Mouse (Mus musculus) stomach, adult 2 months (tissue): Measurements from ENCODE around the gene Oasl2. TPM values are rescaled to one million over a fixed set of nuclear protein-coding genes. Genes with fewer than 3 reads are reported as not detected.

Source experiments
- polyA plus RNA-seq: library from polyadenylated mRNA; depleted of rRNA; stranded (reverse); fragments of >200 nt; gene quantifications from 2 replicates; pipeline ENCODE4 v1.2.3, GENCODE M21; 2012; rRNA removed

The Oasl2 gene
- polyA plus RNA-seq, result 2.3 and 3.3 TPM in 2 replicates

GRCm38 (mm10) chr5:114896688-114897373 lies at the start of gene Oasl2:
Gene Oasl2, plus strand, starts transcription at chr5:114896936.

GRCm38 (mm10) chr5:114853364-114853763 lies 43.4 kb upstream of the Oasl2 start, which contains the start of gene 4930519G04Rik:
Gene 4930519G04Rik, plus strand, starts transcription at chr5:114853664.

GRCm38 (mm10) chr5:114858582-114858981 lies 38.2 kb upstream of the Oasl2 start, which contains the start of gene Gm9936:
Gene Gm9936, minus strand, starts transcription at chr5:114858682.

GRCm38 (mm10) chr5:114922998-114923473 lies 26.3 kb downstream of the Oasl2 start, which contains the start of gene Oasl1:
Gene Oasl1, plus strand, starts transcription at chr5:114923240.

GRCm38 (mm10) chr5:114942074-114942765 lies 45.5 kb downstream of the Oasl2 start, which contains the start of gene 2210016L21Rik:
Gene 2210016L21Rik, plus strand, starts transcription at chr5:114942158.

Other genes with a start within 250 kb of the Oasl2 start
- 5.7 and 5.9 TPM in 2 replicates for gene Trpv4, start 238.5 kb upstream of the Oasl2 start, polyA plus RNA-seq
- 221 and 237 TPM in 2 replicates for gene Gltp, start 206.0 kb upstream of the Oasl2 start, polyA plus RNA-seq
- 4.0 and 6.5 TPM in 2 replicates for gene Tchp, start 189.2 kb upstream of the Oasl2 start, polyA plus RNA-seq
- 26.9 and 34.6 TPM in 2 replicates for gene Ankrd13a, start 122.3 kb upstream of the Oasl2 start, polyA plus RNA-seq
- gene Git2, start 121.4 kb upstream of the Oasl2 start, polyA plus RNA-seq, result 13.2 and 14.2 TPM in 2 replicates
- gene 1500011B03Rik, start 73.5 kb upstream of the Oasl2 start, polyA plus RNA-seq, result 6.7 and 13.9 TPM in 2 replicates
- gene 4930519G04Rik, start 43.3 kb upstream of the Oasl2 start, polyA plus RNA-seq, result not detected in 2 replicates
- not detected in 2 replicates for gene Gm9936, start 38.3 kb upstream of the Oasl2 start, polyA plus RNA-seq
- 63.9 and 113 TPM in 2 replicates for gene Oasl1, start 26.3 kb downstream of the Oasl2 start, polyA plus RNA-seq
- gene 2210016L21Rik, start 45.2 kb downstream of the Oasl2 start, polyA plus RNA-seq, result 10.2 and 13.8 TPM in 2 replicates
- gene Hnf1a, start 74.2 kb downstream of the Oasl2 start, polyA plus RNA-seq, result 6.2 and 7.3 TPM in 2 replicates
- 44.3 and 46.2 TPM in 2 replicates for gene Sppl3, start 114.2 kb downstream of the Oasl2 start, polyA plus RNA-seq
- not detected in 2 replicates for gene Gm10401, start 201.4 kb downstream of the Oasl2 start, polyA plus RNA-seq
- 62.0 and 69.5 TPM in 2 replicates for gene Acads, start 222.4 kb downstream of the Oasl2 start, polyA plus RNA-seq
- gene Unc119b, start 238.0 kb downstream of the Oasl2 start, polyA plus RNA-seq, result 14.9 and 15.3 TPM in 2 replicates